Mouse (Mus musculus) G1E (cell line): ENCODE data around the gene Zfp64. TPM values are rescaled to one million over a fixed set of nuclear protein-coding genes. Genes with fewer than 3 reads are reported as not detected.
A peak's percentile ranks its signal among the peaks of the same experiment; 100 is the strongest.

Source experiments
- ATAC-seq: 2 replicates; pipeline ENCODE4 v1.8.0; 2016; ENCODE audit warnings: mild to moderate bottlenecking; ENCODE audit not compliant: insufficient number of reproducible peaks, poor library complexity, low FRiP score, severe bottlenecking; ENCODE audit errors: extremely low read depth
- DNase-seq: peaks from one replicate; pipeline ENCODE4 v3.0.0; 2012; ENCODE audit warnings: low spot score
- H3K27me3 ChIP-seq: 2 replicates; pipeline ENCODE4 v1.6.1; 2012; ENCODE audit warnings: mild to moderate bottlenecking, low read length, inconsistent platforms; ENCODE audit not compliant: insufficient read depth
- H3K36me3 ChIP-seq: replicated peaks from 2 replicates; pipeline ENCODE3; 2012; ENCODE audit warnings: mild to moderate bottlenecking, inconsistent platforms
- H3K4me1 ChIP-seq: 2 replicates; pipeline ENCODE4 v1.6.1; 2012; ENCODE audit warnings: low read depth, low read length, inconsistent platforms, mixed read lengths; ENCODE audit not compliant: insufficient read depth
- H3K4me3 ChIP-seq: 2 replicates; pipeline ENCODE4 v1.5.1; 2012; ENCODE audit warnings: low read depth, mild to moderate bottlenecking, inconsistent platforms, low read length, moderate library complexity, mixed read lengths
- H3K9me3 ChIP-seq: replicated peaks from 2 replicates; pipeline ENCODE4 v1.6.1; 2012; ENCODE audit warnings: inconsistent platforms
- CTCF ChIP-seq: IDR thresholded peaks from 2 replicates; pipeline ENCODE4 v1.5.1; 2012; ENCODE audit warnings: low read depth, low read length, inconsistent platforms, mixed read lengths
- GATA1 ChIP-seq: IDR thresholded peaks from 2 replicates; pipeline ENCODE4 v1.6.1; 2012; ENCODE audit warnings: borderline replicate concordance, low read length, inconsistent platforms, mixed read lengths
- GATA2 ChIP-seq: IDR thresholded peaks from 2 replicates; pipeline ENCODE4 v1.6.1; 2012; ENCODE audit warnings: low read depth, low read length, inconsistent platforms, borderline replicate concordance
- POLR2AphosphoS5 ChIP-seq: IDR thresholded peaks from 2 replicates; pipeline ENCODE4 v1.6.1; 2012; ENCODE audit warnings: low read depth, low read length, inconsistent platforms; ENCODE audit not compliant: insufficient replicate concordance
- TAL1 ChIP-seq: conservative IDR thresholded peaks from 2 replicates; pipeline ENCODE4 v1.6.1; 2012; ENCODE audit warnings: low read depth, low read length, inconsistent platforms, mixed read lengths
- polyA plus RNA-seq: library from polyadenylated mRNA; stranded (reverse); fragments of >175 nt; gene quantifications from 2 replicates; pipeline ENCODE4 v1.2.3, GENCODE M21; 2012
- total RNA-seq, 2 experiments: library from RNA; stranded (forward) in 1 of 2; stranded (reverse) in 1 of 2; fragments of 200-1000 nt in 1 of 2; fragments of >200 nt in 1 of 2; fragmentation: Nextera tagmentation in 1 of 2; gene quantifications; 2 replicates each; pipeline ENCODE4 v1.2.3; 2014 to 2017

The Zfp64 gene
- total RNA-seq (2014; fragmentation: Nextera tagmentation) (65.2 and 66.2 TPM in 2 replicates), total RNA-seq (2017) (37.4 and 39.8 TPM in 2 replicates), polyA plus RNA-seq (98.5 and 110 TPM in 2 replicates)

DNA sequence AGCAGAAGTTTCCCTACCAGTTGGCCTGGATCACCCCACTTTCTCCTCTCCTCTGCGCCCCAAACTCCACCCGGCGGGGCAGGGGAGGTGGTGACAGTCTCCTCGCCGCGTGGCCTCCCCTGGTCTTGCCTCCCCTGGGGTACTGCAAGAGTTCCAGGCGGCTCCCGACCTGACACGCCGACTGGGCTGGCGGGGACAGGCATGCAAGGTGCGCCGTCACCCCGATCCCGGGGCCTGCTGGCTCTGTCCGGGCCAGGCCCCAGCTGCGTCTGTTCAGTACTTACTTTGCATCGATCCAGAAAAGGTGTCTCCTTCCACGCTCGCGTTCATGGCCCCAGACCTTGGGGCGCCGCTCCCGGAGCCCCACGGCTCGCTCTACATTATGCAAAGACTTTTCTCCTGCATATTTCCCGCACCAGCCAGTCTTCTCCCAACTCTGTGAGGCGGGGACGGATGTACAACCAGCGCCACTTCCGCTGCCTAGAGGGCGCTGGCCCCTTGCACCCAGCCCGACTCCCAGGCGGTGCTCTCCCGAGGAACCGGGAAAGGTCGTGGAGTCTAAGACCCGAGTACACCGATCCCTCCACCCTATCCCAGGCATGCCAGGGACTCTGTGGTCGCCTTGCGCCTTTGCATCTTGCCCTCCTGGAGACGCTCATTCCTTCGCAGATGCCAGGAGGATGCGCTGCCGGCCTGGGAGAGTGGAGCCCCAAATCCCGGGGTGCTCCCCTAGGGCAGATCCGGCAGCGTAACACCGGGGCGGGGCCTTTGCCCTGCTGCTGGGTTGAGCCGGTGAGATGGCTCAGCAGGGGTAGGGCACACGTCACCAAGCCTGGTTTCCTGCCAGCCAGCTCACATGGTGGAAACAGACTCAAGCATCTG lies at the start of gene Zfp64:
Gene Zfp64 (minus strand): TSS at position 753 of the 882 bp plus-strand sequence.
- Histone ChIP-seq H3K27me3 (no peaks in the 10 kb centered on the region), H3K4me3 (peak within 1 kb of the TSS; percentile 96), H3K36me3 (peaks cover 63% of the 10 kb centered on the region), H3K9me3 (no peaks in the 10 kb centered on the region), H3K4me1 (peaks cover 45% of the 10 kb centered on the region)
- DNase-seq (peak; percentile 96), ATAC-seq (peak; percentile 82)
- TF ChIP-seq TAL1 (no peak), CTCF (no peak), GATA2 (no peak), POLR2AphosphoS5 (no peak), GATA1 (no peak)

DNA sequence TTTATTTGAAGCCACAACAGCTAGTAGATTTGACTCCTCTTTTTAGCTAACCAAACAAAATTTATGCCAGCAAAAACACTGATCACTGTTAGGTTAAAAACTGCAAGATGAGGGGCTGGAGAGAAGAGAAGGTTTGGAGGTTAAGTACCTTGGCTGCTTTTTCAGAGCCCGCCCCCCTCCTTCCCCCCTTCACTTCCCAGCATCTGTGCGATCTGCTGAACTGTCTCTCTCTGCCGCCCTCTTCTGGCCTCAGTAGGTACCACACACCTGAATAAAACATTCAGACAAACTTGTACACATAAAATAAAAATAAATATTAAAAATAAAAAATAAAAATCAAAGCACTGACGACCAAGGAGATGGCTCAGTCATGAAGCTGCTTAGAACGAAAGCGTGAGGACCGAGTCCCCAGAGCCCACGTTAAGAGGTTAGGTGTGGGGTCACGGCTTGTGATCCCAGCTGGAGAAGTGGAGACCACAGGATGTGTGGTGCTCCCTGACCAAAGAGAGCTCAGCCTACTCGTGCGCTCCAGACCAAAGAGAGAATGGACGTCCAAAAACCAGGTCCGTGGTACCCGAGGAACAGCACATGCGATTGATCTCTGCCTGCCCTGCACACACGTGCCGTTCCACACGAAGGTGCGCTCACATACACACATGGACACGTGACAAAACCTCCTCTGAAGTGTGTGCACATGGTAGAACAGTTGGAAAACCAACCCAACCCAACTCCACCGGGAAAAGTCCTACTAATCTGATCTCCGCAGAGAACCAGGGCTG lies 37.4 kb upstream of the Zfp64 start:
- H3K9me3 ChIP-seq = peaks cover 35% of the 10 kb centered on the region
- no peak for DNase-seq

DNA sequence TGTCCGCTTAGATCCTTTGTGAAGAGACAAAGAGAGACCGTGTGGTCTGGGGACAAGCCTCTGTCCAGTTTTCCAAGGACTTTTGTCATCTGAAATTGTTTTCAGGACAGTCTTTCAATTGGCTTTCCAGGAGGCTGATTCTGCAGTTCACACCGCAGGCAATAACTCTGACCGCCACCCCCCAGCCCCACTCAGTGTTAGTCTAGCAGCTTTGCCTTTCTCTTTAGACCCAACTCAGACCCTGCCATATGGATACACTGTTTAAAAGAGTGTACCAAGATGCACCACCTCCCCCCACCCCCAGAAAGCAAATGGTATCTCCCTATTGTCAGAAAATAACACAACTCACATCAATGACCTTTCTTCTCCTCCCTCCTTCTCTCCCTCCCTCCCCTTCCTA lies 35.6 kb upstream of the Zfp64 start:
- H3K4me1 ChIP-seq = no peaks in the 10 kb centered on the region
- ATAC-seq = no peak
- no peak overlapping the region for H3K4me3 ChIP-seq
- no peaks in the 10 kb centered on the region for H3K36me3 ChIP-seq
- DNase-seq = no peak
- H3K27me3 ChIP-seq = no peaks in the 10 kb centered on the region
- TF ChIP-seq CTCF = no peak
- no peak for TF ChIP-seq POLR2AphosphoS5
- no peak for TF ChIP-seq GATA2
- no peak for TF ChIP-seq TAL1
- TF ChIP-seq GATA1 = no peak
- H3K9me3 ChIP-seq = peaks cover 49% of the 10 kb centered on the region

More for the DNA sequence above, 37.4 kb upstream of the Zfp64 start:
- no peak for ATAC-seq
- no peak for TF ChIP-seq POLR2AphosphoS5
- no peak for TF ChIP-seq GATA1
- no peak for TF ChIP-seq CTCF
- no peak for TF ChIP-seq TAL1
- no peak for TF ChIP-seq GATA2
- Histone ChIP-seq H3K36me3 (no peaks in the 10 kb centered on the region), H3K4me1 (no peaks in the 10 kb centered on the region), H3K27me3 (no peaks in the 10 kb centered on the region), H3K4me3 (no peak overlapping the region)

DNA sequence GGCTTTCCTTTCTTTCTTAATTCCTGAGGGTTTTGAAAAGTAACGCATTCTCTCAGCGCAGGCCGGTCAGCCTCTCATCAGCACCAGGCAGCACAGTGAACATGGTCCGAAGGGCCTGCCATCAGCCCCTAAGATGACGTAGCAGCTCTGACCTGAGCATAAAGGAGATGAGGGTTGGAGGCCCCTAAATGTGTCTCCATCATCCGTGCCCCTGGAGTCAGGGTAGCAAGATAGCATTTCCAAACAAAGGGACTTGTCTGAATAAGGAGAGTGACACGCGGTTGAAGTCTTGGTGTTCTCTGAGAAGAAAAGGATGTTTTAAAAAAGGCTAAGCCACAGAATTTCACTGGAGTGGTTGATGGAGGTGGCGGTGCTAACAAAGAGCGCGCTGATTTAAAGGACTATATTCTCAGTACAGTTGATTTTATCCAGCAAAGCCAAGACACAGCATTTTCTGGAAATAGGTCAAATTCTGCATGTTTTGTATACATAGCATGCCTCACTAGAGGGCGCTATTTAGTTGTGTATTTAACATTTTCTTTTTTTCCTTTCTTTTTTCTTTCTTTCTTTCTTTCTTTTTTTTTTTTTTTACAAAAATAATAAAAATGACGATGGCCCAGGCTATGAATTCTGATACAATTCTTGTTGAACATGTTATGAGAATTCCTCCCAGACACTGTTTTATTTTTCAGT lies 34.8 kb upstream of the Zfp64 start:
- no peak for TF ChIP-seq TAL1
- TF ChIP-seq CTCF = 0 out of 2 replicates have a peak, but pooled peaks have one; percentile 4
- ATAC-seq (no peak), DNase-seq (no peak)
- no peaks in the 10 kb centered on the region for H3K27me3 ChIP-seq
- no peaks in the 10 kb centered on the region for H3K4me1 ChIP-seq
- H3K4me3 ChIP-seq = no peak overlapping the region
- H3K36me3 ChIP-seq = no peaks in the 10 kb centered on the region
- H3K9me3 ChIP-seq = peaks cover 52% of the 10 kb centered on the region

DNA sequence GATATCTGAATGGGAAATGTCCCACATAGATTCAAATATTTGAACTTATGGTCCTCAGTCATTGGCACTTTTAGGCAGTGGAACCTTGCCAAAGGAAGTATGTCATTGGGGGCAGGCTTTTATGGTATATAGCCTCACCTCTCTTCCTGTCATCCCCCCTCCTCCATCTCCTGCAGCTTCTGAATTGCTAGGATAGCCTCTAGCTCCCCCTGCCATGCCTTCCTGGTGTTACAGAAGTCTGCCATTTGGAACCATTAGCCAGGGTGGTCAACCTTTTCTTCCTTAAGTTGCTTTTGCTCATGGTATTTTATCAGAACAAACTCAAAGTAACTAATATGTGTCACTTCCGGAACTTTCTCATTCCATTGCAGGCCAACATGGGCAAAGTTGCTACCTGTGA lies 32.7 kb upstream of the Zfp64 start:
- DNase-seq (no peak), ATAC-seq (no peak)
- Histone ChIP-seq H3K36me3 (no peaks in the 10 kb centered on the region), H3K4me3 (no peak overlapping the region), H3K27me3 (no peaks in the 10 kb centered on the region), H3K9me3 (peaks cover 55% of the 10 kb centered on the region), H3K4me1 (no peaks in the 10 kb centered on the region)
- TF ChIP-seq GATA2 (no peak), GATA1 (no peak), POLR2AphosphoS5 (no peak), TAL1 (no peak), CTCF (no peak)
